Mouse (Mus musculus) cerebellum, postnatal 25 days (tissue): ENCODE results near the gene Gas2l1.
"Not testable (repeated sequence)": the region's sequence is repeated elsewhere in the genome, so short reads cannot be mapped to it uniquely, and the experiment has no call there.

Experiments used
- DNase-seq, 2 experiments: peaks; one replicate each; pipeline ENCODE4 v3.0.0; 2021; ENCODE audit warnings: mixed read lengths in 2 of 2

The Gas2l1 gene

DNA sequence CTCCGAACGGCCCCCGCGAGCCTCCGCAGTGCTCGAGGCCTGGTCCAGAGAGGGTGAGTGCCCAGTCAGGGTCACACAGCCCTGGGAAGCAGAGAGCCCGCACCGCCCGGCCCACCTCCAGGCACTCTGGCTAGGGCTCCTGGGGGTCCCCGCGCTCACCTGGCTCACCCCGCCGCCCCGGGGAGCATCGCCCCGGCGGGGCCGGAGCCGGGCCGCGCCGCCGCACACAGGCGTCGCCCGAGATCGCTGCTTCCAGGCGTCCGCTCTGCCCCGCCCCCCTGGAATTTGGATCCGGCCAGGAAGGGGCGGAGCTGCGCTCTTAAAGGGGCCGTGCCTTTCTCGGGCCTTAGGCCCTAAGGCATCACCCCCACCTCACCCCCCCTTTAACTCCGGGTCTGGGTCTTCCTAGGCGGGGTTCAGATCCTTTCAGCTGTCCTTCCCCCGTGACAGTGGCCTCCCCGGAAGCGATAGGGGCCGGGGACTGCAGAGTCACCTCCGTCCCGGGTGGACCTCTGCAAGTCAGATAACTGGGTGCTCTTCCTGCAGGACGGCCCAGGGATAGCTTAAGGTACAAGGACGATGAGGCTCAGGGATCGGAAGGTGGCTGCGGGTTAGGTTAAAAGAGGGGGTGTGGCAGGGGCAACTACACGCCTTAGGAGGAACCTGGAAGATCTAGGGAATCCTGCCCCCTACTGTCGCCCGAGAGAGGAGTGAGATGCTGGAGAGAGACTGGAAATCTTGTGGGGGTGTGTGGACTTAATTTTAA is at the start of gene Gas2l1:
TSS of gene Gas2l1 (minus strand) at position 272 of the 766 bp plus-strand sequence.
- DNase-seq, result peak; percentile 90 to 95

DNA sequence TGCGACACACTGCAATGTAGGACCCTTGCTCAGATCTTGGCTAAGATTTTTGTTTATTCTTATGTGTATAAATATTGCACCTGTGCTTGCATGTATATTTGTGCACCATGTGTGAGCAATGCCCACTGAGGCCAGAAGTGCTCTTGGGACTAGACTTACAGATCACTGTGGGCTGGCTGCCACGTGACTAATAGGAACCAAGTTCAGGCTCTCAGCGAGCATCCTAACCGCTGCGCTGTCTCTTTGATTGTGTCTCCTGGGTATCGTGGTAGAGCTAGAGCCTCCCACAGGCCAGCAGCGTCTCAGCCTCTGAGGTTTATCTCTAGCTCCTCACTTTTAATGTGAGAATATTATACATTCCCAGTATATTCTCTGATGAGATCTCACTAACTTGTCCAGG is 48.5 kb upstream of the Gas2l1 start:
- DNase-seq, result no peak

DNA sequence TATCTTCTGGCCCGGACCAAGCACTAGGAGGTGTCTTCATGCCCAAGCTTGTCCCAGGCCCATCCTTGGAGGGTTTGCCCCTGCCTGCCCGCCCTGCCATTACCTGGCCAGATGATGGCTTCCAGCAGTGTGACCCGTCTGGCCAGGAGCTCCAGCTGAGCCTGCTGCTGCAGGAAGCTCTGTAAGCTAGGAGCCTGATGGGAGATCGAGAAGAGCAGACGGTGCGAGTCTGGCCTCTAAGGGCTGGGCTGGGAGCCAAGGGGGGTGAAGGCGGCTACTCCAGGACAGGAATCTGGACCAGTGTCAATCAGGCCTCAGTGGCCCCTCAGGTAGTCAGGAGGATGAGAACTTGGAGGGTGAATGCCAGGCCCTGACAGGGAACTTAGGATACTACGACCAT is 44.3 kb upstream of the Gas2l1 start:
- DNase-seq, result no peak

DNA sequence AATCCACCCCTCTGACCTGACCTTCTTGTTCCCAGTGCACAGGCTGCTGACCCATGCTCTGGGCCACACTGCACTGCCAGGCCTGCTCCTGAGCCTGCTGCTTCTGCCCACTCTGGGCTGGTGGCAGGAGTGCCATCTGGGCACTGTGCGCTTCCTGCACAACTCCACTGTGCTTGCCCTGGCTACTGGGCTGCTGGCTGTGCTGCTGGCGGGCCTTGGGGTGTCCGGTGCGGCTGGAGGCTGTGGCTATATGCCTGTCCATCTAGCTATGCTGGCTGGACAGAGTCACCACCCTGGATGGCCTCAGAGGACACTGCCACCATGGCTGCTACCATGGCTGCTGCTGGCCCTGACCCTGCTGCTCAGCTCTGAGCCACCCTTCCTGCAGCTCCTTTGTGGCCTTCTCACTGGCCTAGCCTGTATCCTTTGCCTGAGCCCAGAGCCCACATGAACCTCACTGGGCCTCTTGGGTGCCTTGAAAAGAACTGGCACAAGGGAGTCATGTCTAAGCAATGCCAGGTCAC is 38.9 kb upstream of the Gas2l1 start:
- no peak for DNase-seq

DNA sequence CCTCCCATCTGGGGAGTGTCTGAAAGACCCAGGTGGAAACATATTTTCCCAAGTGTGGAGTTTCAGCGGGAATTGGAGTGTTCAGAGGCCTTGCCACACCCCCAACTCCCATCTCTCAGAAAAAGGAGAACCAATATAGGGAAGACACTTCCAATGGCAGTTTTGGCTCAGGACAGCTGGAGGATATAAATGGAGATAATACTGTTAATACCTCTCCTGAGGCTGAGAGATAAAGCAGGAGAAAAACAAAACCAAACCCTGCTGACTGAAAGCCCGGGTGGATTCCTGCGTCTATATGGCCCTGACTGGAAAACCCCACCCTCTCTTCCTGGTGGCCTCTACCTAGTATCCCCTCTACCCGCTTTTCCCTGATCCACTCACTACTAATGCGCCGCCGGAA is 37.3 kb upstream of the Gas2l1 start:
- DNase-seq, result no peak

DNA sequence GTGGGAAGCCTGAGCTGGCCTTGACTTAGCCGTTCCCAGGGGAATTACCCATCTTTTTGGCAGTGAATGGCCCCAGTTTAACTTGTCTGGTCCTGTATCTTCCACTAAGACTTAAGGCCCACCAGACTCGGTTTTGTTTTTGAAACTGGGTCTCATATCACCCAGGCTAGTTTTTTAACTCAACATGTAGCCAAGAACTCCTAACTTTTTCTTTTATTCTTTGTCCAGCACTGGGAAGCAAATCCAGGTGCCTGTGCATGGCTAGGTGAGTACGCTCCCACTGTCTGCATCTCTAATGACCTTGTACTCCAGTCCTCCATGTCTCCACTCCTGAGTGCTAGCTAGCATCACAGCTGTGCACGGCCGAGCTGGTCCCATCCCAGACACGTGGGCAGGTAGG is 36.5 kb upstream of the Gas2l1 start:
- no peak for DNase-seq

DNA sequence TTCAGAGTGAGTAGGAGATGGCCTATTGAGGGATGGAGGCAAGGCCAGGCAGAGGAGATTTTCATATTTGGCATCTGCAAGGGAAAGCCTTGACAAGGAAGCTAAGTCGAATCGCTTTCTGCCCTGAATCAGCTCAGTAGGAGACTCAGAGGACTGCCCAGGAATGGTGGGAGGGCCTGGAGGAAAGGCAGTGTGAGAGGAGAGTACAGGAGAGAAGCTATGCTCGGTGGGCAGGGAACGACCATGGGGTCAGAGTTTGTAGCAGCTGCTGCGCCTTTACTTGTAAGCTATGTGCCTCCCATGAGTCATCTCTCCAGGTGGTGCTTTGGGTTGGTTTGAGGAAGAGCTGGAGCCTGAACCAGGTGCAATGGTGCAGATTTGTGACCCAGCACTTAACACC is 35.7 kb upstream of the Gas2l1 start:
- no peak for DNase-seq

DNA sequence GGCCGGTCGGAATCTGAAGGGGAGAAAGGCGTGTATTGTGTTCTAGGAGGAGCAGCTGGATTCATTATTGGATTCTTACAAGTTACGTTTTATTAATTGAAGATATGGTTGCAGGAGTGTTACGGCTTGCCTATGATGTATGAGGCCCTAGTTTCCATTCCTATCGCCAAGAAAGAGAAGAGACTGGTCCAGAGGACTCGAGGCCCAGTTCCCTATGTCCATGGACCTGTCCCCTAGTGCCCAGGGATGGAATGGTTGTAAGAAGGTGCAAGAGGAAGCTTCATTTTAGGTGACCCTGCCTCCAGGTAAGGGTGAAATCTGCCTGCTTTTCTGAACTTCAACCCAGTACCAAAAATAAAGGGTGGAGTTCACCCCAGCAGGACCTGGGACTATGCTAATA is 35.2 kb upstream of the Gas2l1 start:
- DNase-seq, result no peak

DNA sequence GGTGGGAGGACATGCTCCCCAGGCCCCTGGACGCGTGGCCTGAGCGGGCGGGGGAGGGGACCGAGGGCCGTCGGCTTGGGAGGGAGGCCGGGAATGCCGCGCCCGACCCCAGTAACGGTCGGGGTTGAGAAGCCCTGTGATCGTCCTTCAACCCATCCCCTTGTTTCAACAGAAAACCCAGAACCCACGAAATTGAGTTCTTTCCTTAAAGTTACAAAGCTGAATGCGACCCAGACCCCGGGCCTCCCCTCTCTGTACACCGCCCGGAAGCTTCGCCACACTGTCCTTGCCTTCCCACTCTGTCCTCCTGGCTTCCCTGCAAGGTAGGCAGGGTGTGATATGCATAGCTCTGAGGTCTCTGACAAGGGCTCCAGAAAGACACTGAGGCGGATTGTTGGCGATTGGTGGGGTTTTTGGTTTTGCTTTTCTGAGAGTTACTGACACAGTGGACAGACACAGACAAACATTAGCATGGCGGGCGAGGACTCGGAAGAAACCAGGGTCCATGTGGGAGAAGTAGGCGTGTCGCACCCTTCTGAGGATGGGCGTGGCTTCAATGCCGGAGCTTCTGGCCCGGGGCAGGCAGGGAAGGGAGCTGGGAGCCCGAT is 34.6 kb upstream of the Gas2l1 start:
- peak; percentile 75 to 82 for DNase-seq

DNA sequence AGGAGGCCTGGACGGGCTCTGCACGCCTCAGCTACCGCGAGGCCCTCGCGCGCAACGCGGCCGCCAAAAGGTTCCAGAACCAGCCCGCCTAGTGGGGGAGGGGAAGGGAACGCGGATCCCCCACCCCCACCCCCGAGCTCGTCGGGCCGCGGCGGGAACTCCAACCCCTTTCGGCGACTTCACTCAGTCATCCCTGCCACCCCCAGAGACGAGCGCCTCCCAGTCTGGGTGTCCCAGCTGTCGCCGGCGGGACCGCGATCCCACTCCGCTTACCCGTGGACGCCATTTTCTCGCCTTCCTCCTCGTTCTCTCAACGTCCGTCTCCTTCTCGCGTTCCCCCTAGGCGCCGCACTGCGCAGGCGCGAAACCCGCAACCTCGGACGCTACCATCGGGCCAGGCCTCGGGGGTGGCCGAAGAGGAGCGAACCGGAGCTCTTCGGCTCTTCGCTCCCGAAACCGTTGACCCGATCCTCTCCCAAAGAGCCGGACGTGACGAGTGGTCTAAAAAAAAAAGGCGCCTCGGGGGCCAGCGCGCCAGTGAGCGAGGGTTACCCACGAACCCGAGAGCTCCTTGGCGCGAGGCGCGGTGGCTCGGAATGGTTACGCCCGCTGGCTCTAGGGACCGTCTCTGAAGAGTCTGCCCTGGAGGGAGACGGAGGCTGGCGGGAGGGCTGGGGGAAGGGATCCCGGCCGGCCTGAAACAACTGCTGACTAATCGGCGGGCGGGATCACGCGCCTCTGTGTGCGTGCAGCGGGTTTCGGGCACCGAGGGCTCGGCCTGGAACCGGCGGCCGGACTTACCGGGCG is 33.8 kb upstream of the Gas2l1 start, which contains the start of the genes Rhbdd3 and Ewsr1:
TSS of gene Rhbdd3 (plus strand) at position 191 of the 807 bp plus-strand sequence.
TSS of gene Ewsr1 (minus strand) at position 531 of the 807 bp plus-strand sequence.
- DNase-seq, result peak; percentile 98 to 100

DNA sequence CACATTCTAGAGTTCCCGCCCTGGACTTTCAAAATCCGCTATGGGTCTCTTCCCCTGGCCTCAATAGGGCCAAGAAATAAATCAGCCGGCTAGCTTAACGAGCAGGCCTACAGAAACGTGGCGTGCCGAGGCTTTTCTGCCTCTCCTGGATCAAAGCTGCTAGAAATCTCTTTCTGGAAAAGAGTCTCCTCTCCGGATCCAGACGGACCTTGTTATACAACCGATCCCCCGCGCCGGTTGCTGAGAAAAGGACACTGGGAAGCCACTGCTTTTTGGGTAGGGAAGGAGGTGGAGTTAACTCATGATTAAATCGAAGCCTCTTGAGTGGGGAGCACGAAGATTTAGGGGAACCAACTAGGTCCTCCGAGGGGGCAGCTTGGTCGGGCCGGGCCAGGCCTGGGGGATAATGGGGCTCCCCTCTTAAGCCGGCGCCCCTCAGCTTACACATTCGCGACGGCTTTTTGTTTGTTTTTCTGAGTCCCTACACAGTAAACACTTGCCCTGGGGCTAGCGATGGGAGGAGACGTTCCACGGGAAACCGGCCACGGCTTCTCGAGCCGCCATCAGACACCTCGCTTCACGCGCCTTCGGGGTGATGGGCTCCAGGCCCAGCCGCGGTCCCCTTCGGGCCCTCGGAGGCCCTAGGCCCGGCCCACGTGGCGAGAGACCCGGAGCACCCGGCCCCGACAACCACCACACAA is 33.1 kb upstream of the Gas2l1 start:
- DNase-seq, result peak; percentile 66 to 76

DNA sequence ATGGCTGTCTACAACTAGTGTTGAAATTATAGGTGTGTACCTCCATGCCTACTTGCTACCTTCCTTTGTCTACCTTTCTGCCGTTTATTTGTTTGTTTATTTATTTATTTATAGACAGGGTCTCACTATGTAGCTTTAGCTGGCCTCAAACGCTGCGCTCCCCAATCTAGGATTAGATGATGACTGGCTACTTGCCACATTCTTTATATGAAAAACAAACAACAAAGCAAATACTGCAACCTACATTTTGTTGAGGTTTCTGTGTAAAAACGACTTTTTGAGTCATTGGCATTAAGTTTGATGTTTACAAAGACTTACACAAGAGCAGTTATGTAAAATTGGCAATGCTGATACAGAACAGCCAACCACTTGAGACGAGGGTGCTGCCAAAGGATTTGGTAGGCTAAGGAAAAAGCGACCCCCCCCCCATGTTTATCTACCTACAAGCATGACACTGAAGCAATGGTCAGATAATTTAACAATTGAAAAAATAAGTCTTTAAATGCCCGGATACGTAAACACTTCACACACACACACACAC is 31.4 kb upstream of the Gas2l1 start:
- DNase-seq, result no peak

DNA sequence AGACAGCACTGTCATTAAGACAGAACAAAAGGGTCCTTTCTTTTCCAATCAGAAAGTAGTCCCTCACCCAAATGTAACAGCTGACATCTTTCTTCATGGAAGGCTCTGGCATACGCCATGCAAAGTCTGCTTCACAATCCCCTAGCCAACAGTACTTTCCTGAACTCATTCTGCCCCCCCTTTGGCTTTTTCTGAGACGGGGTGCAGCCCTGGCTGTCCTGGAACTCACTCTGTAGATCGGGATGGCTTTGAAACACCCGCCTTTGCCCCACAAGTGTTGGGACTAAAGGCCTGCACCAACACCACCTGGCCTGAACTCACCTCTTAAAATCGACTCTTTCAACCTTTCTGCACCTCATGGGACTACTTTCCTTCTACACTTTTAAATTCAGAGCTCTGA is 30.8 kb upstream of the Gas2l1 start:
- DNase-seq, result no peak

DNA sequence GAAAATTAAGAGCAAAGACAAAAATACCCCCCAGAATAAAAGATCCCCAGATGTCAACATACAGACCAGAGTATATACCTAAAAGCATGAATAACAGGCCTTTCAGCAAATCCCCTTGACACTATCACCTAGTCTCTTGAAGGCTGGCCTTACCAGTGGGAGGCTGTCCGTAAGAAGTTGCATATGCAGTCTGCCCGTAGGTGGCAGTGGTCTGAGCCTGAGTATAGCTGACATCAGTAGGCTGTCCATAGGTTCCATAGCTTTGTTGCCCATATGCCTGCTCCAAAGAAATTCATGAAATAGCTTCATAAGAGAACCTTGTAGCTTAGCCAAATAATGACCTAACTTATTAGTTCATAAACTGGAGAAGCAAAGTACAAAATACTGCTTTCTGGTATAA is 26.6 kb upstream of the Gas2l1 start:
- no peak for DNase-seq

DNA sequence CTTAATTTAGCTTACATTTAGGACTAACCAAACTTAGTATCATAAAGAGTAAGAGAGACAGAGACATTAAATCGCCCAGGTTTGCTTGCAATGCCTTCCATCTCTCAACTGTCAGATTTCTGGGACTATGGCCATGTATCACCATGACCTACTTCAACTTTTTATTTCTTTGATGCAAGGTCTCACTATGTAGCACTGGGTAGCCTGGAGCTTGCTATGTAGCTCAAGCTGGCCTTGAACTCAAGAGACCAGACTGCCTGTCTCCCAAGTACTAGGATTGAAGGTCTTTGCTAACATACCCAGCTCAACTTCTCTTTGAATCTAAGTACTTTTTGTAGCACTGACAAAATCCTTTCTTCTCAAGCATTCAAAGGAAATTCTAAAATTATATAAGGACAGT is 24.0 kb upstream of the Gas2l1 start:
- DNase-seq, result no peak

DNA sequence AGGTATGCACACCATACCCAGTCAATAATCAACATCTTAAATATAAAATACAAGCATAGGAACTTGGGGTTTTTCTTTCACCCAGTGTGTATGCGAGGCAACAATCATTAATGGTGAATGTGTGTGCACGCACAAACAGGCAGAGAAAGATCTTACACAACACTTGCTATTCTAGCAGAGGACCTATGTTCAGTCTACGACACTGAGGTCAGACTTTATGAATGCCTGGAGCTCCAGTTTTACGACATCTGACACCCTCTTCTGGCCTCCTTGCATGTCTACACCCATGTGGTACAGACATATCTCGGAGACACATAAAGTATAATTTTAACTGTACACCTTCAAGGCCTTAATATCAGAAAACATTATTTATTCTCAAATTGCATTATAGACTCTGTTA is 11.7 kb upstream of the Gas2l1 start:
- DNase-seq, result not testable (repeated sequence)

DNA sequence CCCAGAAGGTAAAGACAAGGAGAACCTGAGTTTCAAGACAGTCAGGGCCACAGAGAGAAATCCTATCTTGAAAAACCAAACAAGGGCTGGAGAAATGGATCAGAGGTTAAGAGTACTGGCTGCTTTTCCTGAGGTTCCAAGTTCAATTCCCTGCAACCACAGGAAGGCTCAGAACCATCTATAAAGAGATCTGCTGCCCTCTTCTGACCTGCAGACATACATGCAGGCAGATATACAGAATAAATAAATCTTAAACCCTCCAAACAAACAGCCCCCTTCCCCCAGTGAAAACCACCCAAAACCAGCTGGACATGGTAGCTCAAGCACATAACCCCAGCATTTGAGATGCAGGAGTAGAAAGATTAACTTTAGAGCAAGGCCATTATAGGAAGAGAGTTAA is 10.6 kb upstream of the Gas2l1 start:
- no peak for DNase-seq

DNA sequence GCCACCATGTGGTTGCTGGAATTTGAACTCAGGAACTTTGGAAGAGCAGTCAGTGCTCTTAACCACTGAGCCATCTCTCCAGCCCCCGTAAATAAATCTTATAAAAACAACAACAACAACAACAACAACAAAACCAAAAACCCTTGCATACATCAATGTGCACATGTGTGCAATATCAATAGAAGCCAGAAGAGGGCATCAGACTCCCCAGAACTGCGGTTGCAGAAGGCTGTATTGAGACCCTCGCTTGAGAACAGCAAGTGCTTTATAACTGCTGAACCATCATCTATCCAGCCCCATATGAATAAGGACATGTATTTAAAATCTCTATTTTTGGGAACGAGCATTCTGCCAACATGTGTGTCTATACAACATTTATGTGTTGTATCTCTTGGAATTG is 9.8 kb upstream of the Gas2l1 start:
- peak in 1 of 2 experiments; percentile 34 for DNase-seq

DNA sequence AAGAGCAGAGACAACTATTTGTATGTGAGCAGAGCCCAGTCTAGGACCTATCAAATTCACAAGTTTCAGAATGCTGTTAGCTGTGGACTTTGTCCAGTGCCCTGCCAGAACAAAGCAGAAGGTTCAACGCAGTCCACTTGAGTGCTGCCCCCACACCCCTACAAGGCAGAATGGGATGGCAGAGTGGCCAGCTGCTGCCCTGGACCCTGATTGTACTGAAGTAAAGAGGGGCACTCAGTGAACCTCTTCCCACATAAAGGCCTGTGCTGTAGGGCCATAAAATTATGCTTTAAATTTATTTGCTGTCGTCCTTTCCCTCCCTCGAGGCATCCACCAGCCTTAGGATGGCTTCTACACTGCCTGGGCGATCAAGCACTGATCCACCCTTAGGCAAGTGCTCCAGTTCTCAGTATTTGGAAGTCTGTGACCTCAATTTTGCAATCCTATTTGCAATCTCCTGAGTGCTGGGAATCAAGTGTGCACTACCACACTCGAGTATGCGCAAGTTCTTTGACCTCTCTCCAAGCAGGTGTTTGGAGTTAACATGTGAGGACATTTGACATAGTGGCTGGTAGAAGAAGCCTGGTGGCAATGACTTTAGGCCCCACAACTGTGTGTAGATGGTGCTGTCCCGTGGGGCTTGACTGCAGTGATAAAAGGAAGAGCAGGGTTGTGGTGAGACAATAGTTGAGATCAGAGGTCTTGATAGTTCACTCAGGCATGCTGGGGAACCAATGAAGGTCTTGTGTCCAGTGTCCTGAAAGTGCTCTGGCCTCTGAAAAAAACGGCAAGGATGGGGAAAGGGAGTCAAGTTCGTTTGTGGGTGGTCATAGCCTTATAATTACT is 3.2 kb upstream of the Gas2l1 start:
- DNase-seq, result no peak

DNA sequence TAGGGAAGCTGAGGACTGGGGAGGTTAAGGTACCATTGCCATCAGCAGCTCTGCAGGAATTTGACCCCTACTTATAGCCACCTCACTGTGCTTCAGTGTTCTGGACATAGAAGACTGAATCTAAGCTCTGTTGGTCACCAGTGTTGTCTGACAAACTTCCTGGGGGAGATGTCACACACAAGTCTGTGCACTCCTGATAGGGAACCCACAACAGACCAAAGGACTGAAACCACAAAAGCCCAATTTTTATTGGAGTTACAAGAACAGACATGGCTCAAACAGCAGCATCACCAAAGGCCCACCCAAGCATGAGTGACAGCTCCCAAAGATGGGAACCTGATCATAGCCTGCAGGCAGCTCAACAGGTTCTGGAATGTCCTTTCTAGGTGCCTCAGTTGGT is 1.9 kb upstream of the Gas2l1 start:
- no peak for DNase-seq

DNA sequence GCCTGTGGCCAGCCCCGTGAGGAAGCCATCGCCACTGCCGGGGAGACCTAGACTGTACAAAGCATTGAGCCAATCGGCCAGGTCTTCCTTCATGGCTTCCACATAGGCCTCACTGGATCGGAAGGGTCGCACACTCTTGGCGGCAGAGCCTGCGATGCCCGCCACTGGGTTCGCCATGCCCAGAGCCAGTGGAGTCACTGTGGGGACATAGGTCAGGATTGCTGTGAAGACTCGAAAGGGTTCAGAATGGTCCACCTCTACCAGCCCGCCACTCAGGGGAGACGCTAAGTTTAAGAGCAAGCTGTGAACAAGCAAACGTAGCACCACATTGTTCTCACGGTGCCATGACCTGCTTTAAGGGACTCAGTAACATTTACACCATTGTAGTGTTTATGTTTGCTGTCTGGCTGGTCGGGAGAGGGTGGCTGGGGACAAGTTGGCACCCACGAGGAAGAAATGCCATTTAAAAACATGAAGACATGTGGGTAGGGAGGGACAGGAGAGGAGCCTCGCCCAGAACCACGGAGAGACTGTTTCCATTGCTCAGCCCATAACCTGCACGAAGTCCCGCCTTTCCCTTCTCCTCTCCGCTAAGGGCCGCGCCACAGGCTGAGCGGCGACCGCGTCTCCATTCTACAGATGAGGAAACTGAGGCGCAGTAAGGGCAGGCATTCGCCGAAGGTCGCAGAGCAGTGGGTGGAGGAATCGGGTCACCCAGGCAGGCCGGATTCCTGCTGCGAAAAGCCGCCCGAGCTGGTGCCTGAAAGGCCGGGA is 658 bp downstream of the Gas2l1 start:
- DNase-seq, result no peak
